Comparison of ENCODE assay signal across 25 mouse cellular contexts in genomic region chr7:129568338-129568737, GRCm38 (mm10). TPM values are rescaled to one million over a fixed set of nuclear protein-coding genes. Genes with fewer than 3 reads are reported as not detected.
A peak's percentile ranks its signal among the peaks of the same experiment; 100 is the strongest.
DNase-seq lines count a peak whose midpoint lies in the region; ATAC-seq and TF ChIP-seq lines count a peak whose summit lies in the region.
"Had no signal": no experiment of that assay in that cellular context is flagged by ENCODE, and none has a peak within 500 bp of the region (broad histone marks: within the 10 kb centered on the region; RNA-seq: fewer than 3 reads in every experiment).

No protein-coding gene starts in this region.

- no peaks in the 10 kb centered on the region for H3K27me3 ChIP-seq in hindbrain, postnatal 0 days (ENCODE audit: insufficient read depth, low read length)
- no peaks in the 10 kb centered on the region for H3K27me3 ChIP-seq in neural tube, embryonic 14.5 days (ENCODE audit: control insufficient read depth, insufficient read depth, low read length)
- H3K27me3 ChIP-seq: heart, embryonic 12.5 days; hindbrain, embryonic 15.5 days; limb, embryonic 13.5 days; liver, embryonic 12.5 days had no signal

- no peaks in the 10 kb centered on the region for H3K36me3 ChIP-seq in hindbrain, postnatal 0 days (ENCODE audit: insufficient read depth, low read length)
- H3K36me3 ChIP-seq in neural tube, embryonic 14.5 days (ENCODE audit: control insufficient read depth, insufficient read depth, low read length): no peaks in the 10 kb centered on the region
- H3K36me3 ChIP-seq: heart, embryonic 12.5 days; hindbrain, embryonic 15.5 days; limb, embryonic 13.5 days; liver, embryonic 12.5 days had no signal

- 18% methylated on average over 2 of the region's 2 CpGs for WGBS in hindbrain, postnatal 0 days
- 30% methylated on average over 2 of the region's 2 CpGs for WGBS in neural tube, embryonic 14.5 days

- H3K27ac ChIP-seq in hindbrain, postnatal 0 days: no peak overlapping the region
- H3K27ac ChIP-seq in neural tube, embryonic 14.5 days (ENCODE audit: low read depth, low read length): no peak overlapping the region
- H3K27ac ChIP-seq: hindbrain, embryonic 15.5 days; layer of hippocampus, adult 2 months; limb, embryonic 13.5 days; liver, embryonic 12.5 days had no signal

- TF ChIP-seq CTCF in hindbrain, postnatal 0 days (IDR thresholded peaks at IDR 0.05; ENCODE audit: low read depth): no peak

- H3K4me1 ChIP-seq in hindbrain, postnatal 0 days (ENCODE audit: insufficient read depth, low read length): 0 out of 2 replicates have a peak, but pooled peaks cover 4% of the 10 kb centered on the region
- H3K4me1 ChIP-seq in neural tube, embryonic 14.5 days (ENCODE audit: control insufficient read depth, insufficient read depth, low read length): no peaks in the 10 kb centered on the region
- H3K4me1 ChIP-seq: heart, embryonic 12.5 days; hindbrain, embryonic 15.5 days; limb, embryonic 13.5 days; liver, embryonic 12.5 days had no signal

- intact Hi-C loops in left cerebral cortex, postnatal 4 days (cut with DNase I): no loop called here

- no peak overlapping the region for H3K4me3 ChIP-seq in hindbrain, postnatal 0 days (ENCODE audit: low read length)
- no peak overlapping the region for H3K4me3 ChIP-seq in neural tube, embryonic 14.5 days (ENCODE audit: low read depth, low read length)
- H3K4me3 ChIP-seq: heart, embryonic 12.5 days; hindbrain, embryonic 15.5 days; layer of hippocampus, adult 2 months; limb, embryonic 13.5 days; liver, embryonic 12.5 days had no signal

- DNase-seq in embryo, embryonic 11 days: peak; percentile 2
- DNase-seq in embryo, embryonic 10 days (ENCODE audit: low spot score): no peak
- peak; percentile 22 for DNase-seq in left cerebral cortex, postnatal 4 days
- DNase-seq in left cerebral cortex, adult 9 months (ENCODE audit: low spot score in 2 of 2): no peak
- peak; percentile 41 for DNase-seq in hindbrain, postnatal 0 days (ENCODE audit: low spot score)
- DNase-seq in lung, postnatal 10 days: no peak
- no peak for DNase-seq in heart, adult 18-20 months
- DNase-seq: cerebellum, adult 9-10 months; gastrocnemius, postnatal 14 days; heart, postnatal 10 days; kidney, adult 9 months; kidney, postnatal 25 days; layer of hippocampus, postnatal 36 days; lung, adult 18-20 months; lung, postnatal 14 days; right cerebral cortex, postnatal 14 days; spleen, adult 18-20 months had no signal

- no peak overlapping the region for H3K9ac ChIP-seq in hindbrain, postnatal 0 days (replicated peaks; ENCODE audit: low read length)
- H3K9ac ChIP-seq in neural tube, embryonic 14.5 days (replicated peaks; ENCODE audit: low read depth, low read length): no peak overlapping the region
- H3K9ac ChIP-seq: heart, embryonic 12.5 days; hindbrain, embryonic 15.5 days; limb, embryonic 13.5 days; liver, embryonic 12.5 days had no signal

- 0 out of 2 replicates have a peak, but pooled peaks have one; percentile 51 for ATAC-seq in hindbrain, postnatal 0 days
- peak; percentile 44; the same call in 1 of the 2 replicates for ATAC-seq in neural tube, embryonic 14.5 days (ENCODE audit: low read depth)
- ATAC-seq: forebrain, embryonic 16.5 days; intestine, embryonic 16.5 days; liver, embryonic 12.5 days had no signal

- no peaks in the 10 kb centered on the region for H3K9me3 ChIP-seq in hindbrain, postnatal 0 days (ENCODE audit: low read length)
- no peaks in the 10 kb centered on the region for H3K9me3 ChIP-seq in neural tube, embryonic 14.5 days (ENCODE audit: control insufficient read depth, low read length)
- H3K9me3 ChIP-seq: heart, embryonic 12.5 days; hindbrain, embryonic 15.5 days; limb, embryonic 13.5 days had no signal

- no peak overlapping the region for H3K4me2 ChIP-seq in hindbrain, postnatal 0 days (ENCODE audit: low read depth, low read length)
- H3K4me2 ChIP-seq in neural tube, embryonic 14.5 days (ENCODE audit: low read depth, low read length): no peak overlapping the region
- H3K4me2 ChIP-seq: heart, embryonic 12.5 days; hindbrain, embryonic 15.5 days; limb, embryonic 13.5 days; liver, embryonic 12.5 days had no signal

RNA-seq across cellular contexts. Expression of gene Wdr11, which starts 23.3 kb away (rescaled TPM):
- 10 to 100 TPM; 44.0 to 44.3 TPM for total RNA-seq in left cerebral cortex, postnatal 4 days (2021)
- total RNA-seq in hindbrain, postnatal 0 days (2014; rRNA removed): 40.2 and 42.4 TPM in 2 replicates
- polyA plus RNA-seq in hindbrain, postnatal 0 days (2015; fragmentation: Nextera tagmentation; extraction: Ambion mirVana): 25.2 and 26.1 TPM in 2 replicates
- 37.1 and 44.0 TPM in 2 replicates for polyA plus RNA-seq in neural tube, embryonic 14.5 days (2014; fragmentation: Nextera tagmentation; extraction: Ambion mirVana)
- 10 to 100 TPM; 20.8 to 22.0 TPM for total RNA-seq in heart, adult 18-20 months (2021)

Comparison
In these comparisons a context has a peak if more than half of its experiments do, and no peak if none do; other contexts are left out.
1. DNase-seq: peak in embryo, embryonic 11 days (single experiment), left cerebral cortex, postnatal 4 days (single experiment) and hindbrain, postnatal 0 days (single experiment); none in embryo, embryonic 10 days (single experiment), left cerebral cortex, adult 9 months (0 of 2), lung, postnatal 10 days (single experiment) and heart, adult 18-20 months (0 of 2).